Mouse (Mus musculus) midbrain, postnatal 0 days (tissue): ENCODE measurements around the gene Il1r2. TPM values are rescaled to one million over a fixed set of nuclear protein-coding genes. Genes with fewer than 3 reads are reported as not detected.

Source experiments
- ATAC-seq: fragments of 200-750 bp; cut with Nextera tagmentation; 2 replicates; pipeline ENCODE4 v1.8.0; 2017; ENCODE audit warnings: moderate number of reproducible peaks, mild to moderate bottlenecking, moderate TSS enrichment, moderate library complexity; ENCODE audit not compliant: low FRiP score
- DNase-seq: peaks from one replicate; pipeline ENCODE4 v3.0.0-alpha.2; 2015; ENCODE audit warnings: low spot score
- H3K27ac ChIP-seq: fragments of 300-500 bp; sonication (generic); 2 replicates; pipeline ENCODE4 v1.5.1; 2014; ENCODE audit warnings: low read depth, mild to moderate bottlenecking, low read length, mixed read lengths
- H3K27me3 ChIP-seq: fragments of 300-500 bp; sonication (generic); 2 replicates; pipeline ENCODE4 v1.6.1; 2014; ENCODE audit warnings: low read length, control low read depth, mixed read lengths; ENCODE audit not compliant: insufficient read depth
- H3K36me3 ChIP-seq: fragments of 300-500 bp; sonication (generic); 2 replicates; pipeline ENCODE4 v1.6.1; 2014; ENCODE audit warnings: low read length, control low read depth, mixed read lengths; ENCODE audit not compliant: insufficient read depth
- H3K4me1 ChIP-seq: fragments of 300-500 bp; sonication (generic); 2 replicates; pipeline ENCODE4 v1.6.1; 2014; ENCODE audit warnings: mild to moderate bottlenecking, control low read depth, antibody characterized with exemption, low read length, mixed read lengths; ENCODE audit not compliant: insufficient read depth
- H3K4me2 ChIP-seq: fragments of 300-500 bp; sonication (generic); 2 replicates; pipeline ENCODE4 v1.6.1; 2014; ENCODE audit warnings: low read depth, mild to moderate bottlenecking, low read length, mixed read lengths; ENCODE audit not compliant: poor library complexity, severe bottlenecking
- H3K4me3 ChIP-seq: fragments of 300-500 bp; sonication (generic); 2 replicates; pipeline ENCODE4 v1.5.1; 2014; ENCODE audit warnings: low read depth, mild to moderate bottlenecking, low read length, moderate library complexity
- H3K9ac ChIP-seq: fragments of 300-500 bp; sonication (generic); replicated peaks from 2 replicates; pipeline ENCODE4 v1.6.1; 2014; ENCODE audit warnings: mild to moderate bottlenecking, low read length, moderate library complexity, mixed read lengths; ENCODE audit not compliant: poor library complexity, severe bottlenecking
- H3K9me3 ChIP-seq: fragments of 300-500 bp; sonication (generic); 2 replicates; pipeline ENCODE4 v1.6.1; 2016; ENCODE audit warnings: low read length, control low read depth
- CTCF ChIP-seq: IDR thresholded peaks from 2 replicates; pipeline ENCODE4 v1.5.1; 2016; ENCODE audit warnings: antibody characterized with exemption, mild to moderate bottlenecking
- WGBS: fragments of 180-500 bp; shearing (Covaris S2); extraction: QIAGEN DNeasy Blood & Tissue Kit; methylation state at CpG from one replicate; pipeline ENCODE4 v1.1.7; 2014; 5-methylcytosine and 5-hydroxymethylcytosine counted together
- polyA plus RNA-seq: library from polyadenylated mRNA; unstranded; fragments of >200 nt; fragmentation: Nextera tagmentation; extraction: Ambion mirVana; gene quantifications from 2 replicates; pipeline ENCODE4 v1.2.1, GENCODE M21; 2015
- total RNA-seq: library from RNA; depleted of rRNA; stranded (reverse); fragments of >200 nt; gene quantifications from 2 replicates; pipeline ENCODE4 v1.2.3, GENCODE M21; 2014

Il1r2 gene
- total and polyA plus RNA-seq, 2 experiments from 2014 or later, result 0.35 TPM; not detected in 1

DNA sequence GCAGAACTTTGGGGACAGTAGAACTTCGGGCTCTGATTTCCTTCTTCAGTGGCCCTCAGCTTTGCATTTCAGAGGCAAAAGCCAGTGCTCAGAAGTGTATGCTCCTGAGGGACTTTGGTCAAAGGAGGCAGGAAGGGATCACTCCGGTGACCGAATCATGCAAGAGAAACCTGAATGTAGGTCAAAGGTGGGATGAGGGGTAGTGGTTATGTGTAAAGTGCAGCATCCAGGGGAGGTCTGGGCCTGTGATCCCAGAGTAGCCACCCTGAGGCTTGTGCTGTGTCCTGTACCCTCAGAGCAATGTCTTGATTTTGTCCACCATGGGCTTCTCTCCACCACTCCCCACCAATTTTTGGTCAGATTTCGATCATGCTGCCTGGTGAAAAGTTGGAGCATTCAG, 1.3 kb upstream of the Il1r2 start:
- 83% methylated on average over 4 of the region's 4 CpGs for WGBS
- Histone ChIP-seq H3K9me3 (no peaks in the 10 kb centered on the region), H3K27me3 (no peaks in the 10 kb centered on the region), H3K4me3 (no peak overlapping the region), H3K4me2 (no peak overlapping the region), H3K27ac (no peak overlapping the region), H3K9ac (no peak overlapping the region), H3K36me3 (no peaks in the 10 kb centered on the region), H3K4me1 (no peaks in the 10 kb centered on the region)
- TF ChIP-seq CTCF, result no peak
- ATAC-seq (no peak), DNase-seq (no peak)

DNA sequence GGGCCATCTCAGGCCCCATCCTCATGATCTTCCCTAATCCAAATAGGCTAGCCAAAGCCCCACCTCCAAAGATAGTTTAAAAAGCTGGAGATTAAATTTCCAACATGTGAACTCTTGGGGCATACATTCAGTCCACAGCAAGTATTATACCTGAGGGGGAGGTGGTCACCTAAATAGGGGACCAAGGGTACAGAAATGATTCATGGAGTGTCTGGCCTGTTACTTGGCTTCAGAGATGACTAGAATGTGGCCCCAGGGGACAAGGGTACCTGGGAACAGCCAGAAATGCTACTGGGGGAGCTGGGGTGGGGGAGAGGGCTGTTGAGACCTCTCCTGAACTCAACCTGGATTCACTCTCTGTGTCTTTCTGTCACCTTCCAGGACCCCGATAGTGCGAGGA, 3.4 kb downstream of the Il1r2 start:
- no peak for TF ChIP-seq CTCF
- Histone ChIP-seq H3K4me1 (no peaks in the 10 kb centered on the region), H3K4me2 (no peak overlapping the region), H3K9me3 (no peaks in the 10 kb centered on the region), H3K9ac (no peak overlapping the region), H3K27me3 (no peaks in the 10 kb centered on the region), H3K27ac (no peak overlapping the region), H3K36me3 (no peaks in the 10 kb centered on the region), H3K4me3 (no peak overlapping the region)
- ATAC-seq, result no peak
- DNase-seq, result no peak
- 98% methylated on average over 2 of the region's 2 CpGs for WGBS

DNA sequence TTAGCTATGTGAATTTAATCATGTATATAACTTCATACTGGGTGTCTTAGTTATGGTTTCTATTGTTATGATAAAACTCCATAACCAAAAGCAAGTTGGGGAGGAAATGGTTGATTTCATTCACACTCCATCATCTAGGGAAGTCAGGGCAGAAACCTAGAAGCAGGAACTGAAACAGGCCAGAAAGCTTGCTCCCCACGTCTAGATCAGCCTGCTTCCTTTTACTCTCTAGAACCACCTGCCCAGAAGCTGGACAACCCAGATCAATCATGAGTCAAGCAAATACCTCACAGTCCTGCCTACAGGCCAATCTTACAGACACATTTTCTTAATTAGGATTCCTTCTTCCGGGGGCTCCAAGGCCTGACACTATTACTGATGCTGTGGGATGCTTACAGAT, 7.2 kb downstream of the Il1r2 start:
- WGBS, result 80% methylated on average over 2 of the region's 2 CpGs
- Histone ChIP-seq H3K27ac (no peak overlapping the region), H3K4me3 (no peak overlapping the region), H3K27me3 (no peaks in the 10 kb centered on the region), H3K36me3 (no peaks in the 10 kb centered on the region), H3K9ac (no peak overlapping the region), H3K4me1 (peaks cover 11% of the 10 kb centered on the region; the same call in 1 of the 2 replicates), H3K4me2 (no peak overlapping the region), H3K9me3 (no peaks in the 10 kb centered on the region)
- no peak for TF ChIP-seq CTCF
- no peak for DNase-seq
- no peak for ATAC-seq

DNA sequence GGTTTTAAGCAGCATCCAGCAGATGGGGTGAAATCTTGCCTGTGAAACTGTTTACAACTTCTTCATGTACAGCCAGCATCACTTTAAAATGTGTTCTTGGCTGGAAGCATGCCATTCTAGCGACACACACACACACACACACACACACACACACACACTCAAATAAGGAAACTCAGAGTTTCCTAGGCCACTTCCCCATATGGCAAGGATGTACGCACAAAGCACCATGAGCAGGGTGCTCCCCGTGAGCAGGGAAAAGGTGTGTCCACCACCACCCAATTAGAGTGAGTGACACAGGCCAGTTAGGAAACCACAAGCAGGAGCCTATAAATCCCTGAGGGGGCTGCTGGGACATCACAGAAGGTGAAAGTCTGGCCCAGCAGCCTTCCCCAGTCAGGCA, 10.5 kb downstream of the Il1r2 start:
- 72% methylated on average over 3 of the region's 3 CpGs for WGBS
- no peaks in the 10 kb centered on the region for H3K9me3 ChIP-seq
- DNase-seq, result no peak
- no peak overlapping the region for H3K4me3 ChIP-seq
- no peak overlapping the region for H3K9ac ChIP-seq
- ATAC-seq, result no peak
- no peak for TF ChIP-seq CTCF
- peak overlapping the region; percentile 83; the same call in 1 of the 2 replicates for H3K4me2 ChIP-seq
- no peaks in the 10 kb centered on the region for H3K36me3 ChIP-seq
- no peaks in the 10 kb centered on the region for H3K27me3 ChIP-seq
- no peak overlapping the region for H3K27ac ChIP-seq
- H3K4me1 ChIP-seq, result peaks cover 11% of the 10 kb centered on the region; the same call in 1 of the 2 replicates

DNA sequence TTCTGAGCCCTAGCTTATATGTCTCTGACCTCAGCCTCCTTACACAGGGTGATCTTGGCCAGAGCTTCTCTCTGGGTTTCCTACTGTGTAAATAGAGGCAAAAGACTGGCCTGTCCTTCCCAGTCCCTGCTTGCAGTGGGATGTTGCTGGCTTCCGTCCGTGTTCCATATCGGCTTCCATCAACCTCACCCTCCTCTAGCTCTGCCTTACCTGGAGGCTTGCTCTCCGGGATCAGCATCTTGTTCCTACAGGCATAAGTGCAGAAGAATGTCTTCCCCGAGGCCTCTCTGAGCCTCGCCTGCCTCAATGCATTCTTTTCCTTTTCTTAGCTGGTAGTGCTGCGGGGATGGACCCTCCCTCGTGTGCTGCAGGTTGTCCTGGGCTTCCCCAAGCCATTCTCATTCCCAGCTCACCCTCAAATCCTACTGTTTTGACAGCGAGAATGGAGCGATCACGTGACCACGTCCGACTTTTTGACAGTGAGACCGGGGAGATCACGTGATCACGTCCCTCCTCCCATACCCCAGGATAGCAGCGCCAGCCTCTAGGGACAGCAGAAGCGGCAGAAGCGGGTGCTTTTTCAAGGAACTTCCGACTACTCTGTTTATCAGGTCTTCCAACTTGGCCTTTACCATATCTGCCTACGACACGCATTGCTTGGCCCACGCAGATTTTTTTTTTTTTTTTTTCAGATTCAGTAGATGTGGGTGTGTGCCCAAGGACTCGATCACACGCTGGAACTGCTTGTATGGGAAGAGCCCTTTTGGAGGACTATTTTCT, 11.7 kb downstream of the Il1r2 start:
- no peaks in the 10 kb centered on the region for H3K27me3 ChIP-seq
- H3K4me3 ChIP-seq, result peak overlapping the region; percentile 42
- H3K36me3 ChIP-seq, result no peaks in the 10 kb centered on the region
- H3K4me1 ChIP-seq, result peaks cover 11% of the 10 kb centered on the region; the same call in 1 of the 2 replicates
- DNase-seq (peak; percentile 84), ATAC-seq (peak; percentile 83)
- H3K4me2 ChIP-seq, result peak overlapping the region; percentile 83
- peak; percentile 42 for TF ChIP-seq CTCF
- WGBS, result 2% methylated on average over 25 of the region's 25 CpGs
- H3K27ac ChIP-seq, result no peak overlapping the region
- H3K9ac ChIP-seq, result peak overlapping the region; percentile 65
- no peaks in the 10 kb centered on the region for H3K9me3 ChIP-seq

DNA sequence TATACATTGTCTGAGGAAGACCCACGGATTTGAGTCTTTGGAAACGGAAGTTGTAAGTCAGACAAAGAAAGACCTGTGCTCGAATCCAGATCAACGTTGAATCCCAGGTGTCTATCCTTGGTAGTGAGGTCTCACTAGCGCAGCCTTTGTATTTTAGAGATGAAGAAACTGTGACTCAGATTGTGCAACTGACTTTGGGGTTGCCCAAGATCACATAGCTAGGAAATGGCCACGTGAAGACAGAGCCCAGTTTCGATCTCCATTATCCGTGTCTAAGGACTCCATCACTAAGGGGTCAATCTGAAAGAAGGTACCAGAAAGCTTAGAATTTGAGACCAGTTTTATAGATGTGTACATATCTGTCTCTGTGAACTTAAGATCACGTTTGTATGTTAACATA, 17.3 kb downstream of the Il1r2 start:
- no peak overlapping the region for H3K4me2 ChIP-seq
- 90% methylated on average over 9 of the region's 9 CpGs for WGBS
- no peaks in the 10 kb centered on the region for H3K9me3 ChIP-seq
- H3K4me3 ChIP-seq, result no peak overlapping the region
- DNase-seq (no peak), ATAC-seq (no peak)
- no peak for TF ChIP-seq CTCF
- no peaks in the 10 kb centered on the region for H3K36me3 ChIP-seq
- no peak overlapping the region for H3K27ac ChIP-seq
- H3K4me1 ChIP-seq, result no peaks in the 10 kb centered on the region
- H3K9ac ChIP-seq, result no peak overlapping the region
- no peaks in the 10 kb centered on the region for H3K27me3 ChIP-seq
